Comparison of ENCODE assay signal across 10 mouse cellular contexts in the genomic region with DNA sequence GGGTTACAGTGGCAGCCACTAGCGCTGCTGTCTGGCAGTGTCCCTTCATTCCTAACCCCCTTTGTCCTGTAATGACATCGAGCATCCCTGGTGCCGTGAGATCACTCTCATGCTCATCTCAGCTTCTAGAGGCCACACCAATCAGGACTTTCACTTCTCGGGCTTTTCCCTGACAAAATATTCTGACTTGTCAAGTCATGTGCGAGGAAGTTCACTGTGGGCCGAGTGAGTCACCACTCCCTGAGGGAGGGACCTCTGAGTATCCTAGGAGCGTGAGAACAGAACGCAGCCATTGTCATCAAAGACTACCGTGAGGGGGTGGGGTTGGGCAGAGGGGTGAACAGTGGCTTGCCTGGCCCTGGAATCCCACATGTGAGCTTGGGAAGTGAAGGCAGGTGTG. TPM values are rescaled to one million over a fixed set of nuclear protein-coding genes. Genes with fewer than 3 reads are reported as not detected.
DNase-seq lines count a peak whose midpoint lies in the region; ATAC-seq lines count a peak whose summit lies in the region.
"Had no signal": no experiment of that assay in that cellular context is flagged by ENCODE, and none has a peak within 500 bp of the region (broad histone marks: within the 10 kb centered on the region; RNA-seq: fewer than 3 reads in every experiment).

No protein-coding gene starts in this region.

- peak overlapping the region; percentile 37; the same call in 1 of the 2 replicates for H3K27ac ChIP-seq in embryonic facial prominence, embryonic 10.5 days (replicated peaks)
- H3K27ac ChIP-seq in limb, embryonic 15.5 days: peak overlapping the region; percentile 18; the same call in 1 of the 2 replicates
- no peak overlapping the region for H3K27ac ChIP-seq in midbrain, embryonic 11.5 days (ENCODE audit: low read depth, low read length)
- H3K27ac ChIP-seq in midbrain, embryonic 10.5 days (replicated peaks): no peak overlapping the region; the same call in 1 of the 2 replicates

- peaks cover 10% of the 10 kb centered on the region for H3K27me3 ChIP-seq in embryonic facial prominence, embryonic 10.5 days (replicated peaks; ENCODE audit: low read depth, poor library complexity, severe bottlenecking)
- H3K27me3 ChIP-seq in limb, embryonic 15.5 days: no peaks in the 10 kb centered on the region
- no peaks in the 10 kb centered on the region for H3K27me3 ChIP-seq in midbrain, embryonic 11.5 days (ENCODE audit: control insufficient read depth, insufficient read depth, low read length)
- H3K27me3 ChIP-seq in midbrain, embryonic 10.5 days (ENCODE audit: low read depth, poor library complexity, severe bottlenecking): peaks cover 16% of the 10 kb centered on the region; the same call in 1 of the 2 replicates

- H3K9me3 ChIP-seq in embryonic facial prominence, embryonic 10.5 days: no peaks in the 10 kb centered on the region
- no peaks in the 10 kb centered on the region for H3K9me3 ChIP-seq in limb, embryonic 15.5 days
- no peaks in the 10 kb centered on the region for H3K9me3 ChIP-seq in midbrain, embryonic 11.5 days (ENCODE audit: control insufficient read depth, low read length)
- no peaks in the 10 kb centered on the region for H3K9me3 ChIP-seq in midbrain, embryonic 10.5 days (replicated peaks)

- ATAC-seq in limb, embryonic 15.5 days (ENCODE audit: insufficient number of reproducible peaks, low FRiP score, low TSS enrichment, low read depth): no peak
- ATAC-seq in midbrain, embryonic 11.5 days (ENCODE audit: low FRiP score): no peak
- ATAC-seq: hindbrain, embryonic 16.5 days had no signal

- peak; percentile 32 for DNase-seq in embryo, embryonic 10.5 days (ENCODE audit: low spot score)
- DNase-seq in embryo, embryonic 9.5 days (ENCODE audit: extremely low spot score): no peak
- peak; percentile 99 for DNase-seq in 3T3-L1 (ENCODE audit: low read depth, low spot score)
- DNase-seq in embryonic facial prominence, embryonic 10.5 days (ENCODE audit: low spot score): no peak
- DNase-seq in midbrain, embryonic 11.5 days (ENCODE audit: low spot score, missing footprints): no peak
- no peak for DNase-seq in midbrain, embryonic 10.5 days (ENCODE audit: low spot score)
- no peak for DNase-seq in left cerebral cortex, adult 9 months (ENCODE audit: low spot score in 2 of 2)
- DNase-seq: cerebellum, postnatal 10 days had no signal

- H3K36me3 ChIP-seq in embryonic facial prominence, embryonic 10.5 days (replicated peaks): no peaks in the 10 kb centered on the region
- H3K36me3 ChIP-seq in limb, embryonic 15.5 days: peaks cover 20% of the 10 kb centered on the region
- no peaks in the 10 kb centered on the region for H3K36me3 ChIP-seq in midbrain, embryonic 11.5 days (ENCODE audit: control insufficient read depth, insufficient read depth, low read length)
- no peaks in the 10 kb centered on the region for H3K36me3 ChIP-seq in midbrain, embryonic 10.5 days

- H3K4me2 ChIP-seq in limb, embryonic 15.5 days: no peak overlapping the region
- H3K4me2 ChIP-seq in midbrain, embryonic 11.5 days: no peak overlapping the region

- H3K9ac ChIP-seq in limb, embryonic 15.5 days: no peak overlapping the region
- H3K9ac ChIP-seq in midbrain, embryonic 11.5 days (ENCODE audit: low read length): no peak overlapping the region

- no peak overlapping the region for H3K4me3 ChIP-seq in embryonic facial prominence, embryonic 10.5 days
- H3K4me3 ChIP-seq in limb, embryonic 15.5 days: no peak overlapping the region
- no peak overlapping the region for H3K4me3 ChIP-seq in midbrain, embryonic 11.5 days (ENCODE audit: low read depth, low read length)
- H3K4me3 ChIP-seq in midbrain, embryonic 10.5 days: no peak overlapping the region

- H3K4me1 ChIP-seq in embryonic facial prominence, embryonic 10.5 days: peaks cover 33% of the 10 kb centered on the region
- peaks cover 45% of the 10 kb centered on the region for H3K4me1 ChIP-seq in limb, embryonic 15.5 days
- peaks cover 4% of the 10 kb centered on the region for H3K4me1 ChIP-seq in midbrain, embryonic 11.5 days (ENCODE audit: control insufficient read depth, insufficient read depth, low read length)
- peaks cover 41% of the 10 kb centered on the region for H3K4me1 ChIP-seq in midbrain, embryonic 10.5 days

- WGBS in embryonic facial prominence, embryonic 10.5 days: 53% methylated on average over 9 of the region's 9 CpGs
- 53% methylated on average over 9 of the region's 9 CpGs for WGBS in limb, embryonic 15.5 days
- WGBS in midbrain, embryonic 11.5 days: 60% methylated on average over 9 of the region's 9 CpGs
- 62% methylated on average over 9 of the region's 9 CpGs for WGBS in midbrain, embryonic 10.5 days

RNA-seq across cellular contexts. Expression of a gene that starts 6.6 kb away (rescaled TPM):
- 4.1 and 5.2 TPM in 2 replicates for polyA plus RNA-seq in embryonic facial prominence, embryonic 10.5 days (2016; fragmentation: Nextera tagmentation; extraction: Ambion mirVana)
- polyA plus RNA-seq in limb, embryonic 15.5 days (2015; fragmentation: Nextera tagmentation; extraction: Ambion mirVana): 12.0 and 13.4 TPM in 2 replicates
- polyA plus RNA-seq in midbrain, embryonic 11.5 days (2014; fragmentation: Nextera tagmentation; extraction: Ambion mirVana): 1.3 and 1.8 TPM in 2 replicates
- polyA plus RNA-seq in midbrain, embryonic 10.5 days (2016; fragmentation: Nextera tagmentation; extraction: Ambion mirVana): 3.9 and 4.6 TPM in 2 replicates

RNA-seq across cellular contexts. Expression of a gene that starts 14.1 kb away (rescaled TPM):
- polyA plus RNA-seq in embryonic facial prominence, embryonic 10.5 days (2016; fragmentation: Nextera tagmentation; extraction: Ambion mirVana): 35.5 and 37.8 TPM in 2 replicates
- polyA plus RNA-seq in limb, embryonic 15.5 days (2015; fragmentation: Nextera tagmentation; extraction: Ambion mirVana): 58.9 and 63.4 TPM in 2 replicates
- polyA plus RNA-seq in midbrain, embryonic 11.5 days (2014; fragmentation: Nextera tagmentation; extraction: Ambion mirVana): 20.2 and 21.9 TPM in 2 replicates
- polyA plus RNA-seq in midbrain, embryonic 10.5 days (2016; fragmentation: Nextera tagmentation; extraction: Ambion mirVana): 35.6 and 37.0 TPM in 2 replicates

RNA-seq across cellular contexts. Expression of a gene that starts 41.2 kb away (rescaled TPM):
- not detected in 2 replicates for polyA plus RNA-seq in embryonic facial prominence, embryonic 10.5 days (2016; fragmentation: Nextera tagmentation; extraction: Ambion mirVana)
- polyA plus RNA-seq in limb, embryonic 15.5 days (2015; fragmentation: Nextera tagmentation; extraction: Ambion mirVana): 0.24 TPM in 1 of 2 replicates, not detected in the other
- polyA plus RNA-seq in midbrain, embryonic 11.5 days (2014; fragmentation: Nextera tagmentation; extraction: Ambion mirVana): not detected in 2 replicates
- polyA plus RNA-seq in midbrain, embryonic 10.5 days (2016; fragmentation: Nextera tagmentation; extraction: Ambion mirVana): not detected in 2 replicates

RNA-seq across cellular contexts. Expression of a gene that starts 44.9 kb away (rescaled TPM):
- polyA plus RNA-seq in embryonic facial prominence, embryonic 10.5 days (2016; fragmentation: Nextera tagmentation; extraction: Ambion mirVana): 6.2 and 7.1 TPM in 2 replicates
- polyA plus RNA-seq in limb, embryonic 15.5 days (2015; fragmentation: Nextera tagmentation; extraction: Ambion mirVana): 0.57 and 0.95 TPM in 2 replicates
- 4.2 TPM in 2 replicates for polyA plus RNA-seq in midbrain, embryonic 11.5 days (2014; fragmentation: Nextera tagmentation; extraction: Ambion mirVana)
- 5.5 and 6.2 TPM in 2 replicates for polyA plus RNA-seq in midbrain, embryonic 10.5 days (2016; fragmentation: Nextera tagmentation; extraction: Ambion mirVana)

Comparison
In these comparisons a context has a peak if more than half of its experiments do, and no peak if none do; other contexts are left out.
1. DNase-seq: peak in embryo, embryonic 10.5 days (single experiment) and 3T3-L1 (single experiment); none in embryo, embryonic 9.5 days (single experiment), embryonic facial prominence, embryonic 10.5 days (single experiment), midbrain, embryonic 11.5 days (single experiment), midbrain, embryonic 10.5 days (single experiment) and left cerebral cortex, adult 9 months (0 of 2).
2. H3K27ac ChIP-seq: peak in embryonic facial prominence, embryonic 10.5 days (single experiment) and limb, embryonic 15.5 days (single experiment); none in midbrain, embryonic 11.5 days (single experiment) and midbrain, embryonic 10.5 days (single experiment).